Mouse (Mus musculus) heart, embryonic 16.5 days (tissue): ENCODE measurements around the gene Tmem59l. TPM values are rescaled to one million over a fixed set of nuclear protein-coding genes. Genes with fewer than 3 reads are reported as not detected.

ENCODE experiments used
- ATAC-seq: fragments of 200-750 bp; cut with Nextera tagmentation; replicated peaks from 2 replicates; pipeline ENCODE4 v1.8.0; 2017; ENCODE audit warnings: moderate number of reproducible peaks; ENCODE audit not compliant: insufficient read depth, low FRiP score; ENCODE audit errors: extremely low read depth
- H3K27ac ChIP-seq: fragments of 300-500 bp; sonication (generic); 2 replicates; pipeline ENCODE4 v1.5.1; 2014; ENCODE audit warnings: mild to moderate bottlenecking, low read length, control low read depth, moderate library complexity
- H3K27me3 ChIP-seq: fragments of 300-500 bp; sonication (generic); 2 replicates; pipeline ENCODE4 v1.6.1; 2014; ENCODE audit warnings: low read length, mixed read lengths; ENCODE audit not compliant: control insufficient read depth, insufficient read depth
- H3K36me3 ChIP-seq: fragments of 300-500 bp; sonication (generic); 2 replicates; pipeline ENCODE4 v1.6.1; 2014; ENCODE audit not compliant: control insufficient read depth, insufficient read depth
- H3K4me1 ChIP-seq: fragments of 300-500 bp; sonication (generic); 2 replicates; pipeline ENCODE4 v1.6.1; 2014; ENCODE audit warnings: low read length, mixed read lengths; ENCODE audit not compliant: control insufficient read depth, insufficient read depth
- H3K4me2 ChIP-seq: fragments of 300-500 bp; sonication (generic); 2 replicates; pipeline ENCODE4 v1.6.1; 2014; ENCODE audit warnings: low read depth, mild to moderate bottlenecking, control low read depth, low read length
- H3K4me3 ChIP-seq: fragments of 300-500 bp; sonication (generic); 2 replicates; pipeline ENCODE4 v1.5.1; 2014; ENCODE audit warnings: mild to moderate bottlenecking, control low read depth, low read length
- H3K9ac ChIP-seq: fragments of 300-500 bp; sonication (generic); 2 replicates; pipeline ENCODE4 v1.6.1; 2014; ENCODE audit warnings: low read length, control low read depth
- H3K9me3 ChIP-seq: fragments of 300-500 bp; sonication (generic); replicated peaks from 2 replicates; pipeline ENCODE4 v1.6.1; 2016; ENCODE audit warnings: low read length; ENCODE audit not compliant: control insufficient read depth
- WGBS: fragments of 180-500 bp; shearing (Covaris S2); extraction: QIAGEN DNeasy Blood & Tissue Kit; methylation state at CpG from one replicate; pipeline ENCODE4 v1.1.7; 2014; 5-methylcytosine and 5-hydroxymethylcytosine counted together
- polyA plus RNA-seq: library from polyadenylated mRNA; unstranded; fragments of >200 nt; fragmentation: Nextera tagmentation; extraction: Ambion mirVana; gene quantifications from 2 replicates; pipeline ENCODE4 v1.2.1, GENCODE M21; 2015

The Tmem59l gene
- polyA plus RNA-seq, 1 experiment from 2014 or later: 0.13 TPM

- H3K27me3 ChIP-seq: peaks cover 42% of the 10 kb centered on the region
Measured at GRCm38 (mm10) chr8:70481908-70482307, 5.2 kb downstream of the Tmem59l start.

GRCm38 (mm10) chr8:70477269-70477982 lies 9.7 kb downstream of the Tmem59l start:
- Histone ChIP-seq H3K9me3 (no peaks in the 10 kb centered on the region), H3K27me3 (peaks cover 8% of the 10 kb centered on the region), H3K4me1 (peaks cover 9% of the 10 kb centered on the region), H3K4me3 (peak overlapping the region; percentile 90), H3K9ac (no peak overlapping the region; the same call in 1 of the 2 replicates), H3K4me2 (peak overlapping the region; percentile 72), H3K36me3 (no peaks in the 10 kb centered on the region), H3K27ac (no peak overlapping the region)
- WGBS: 3% methylated on average over 18 of the region's 21 CpGs
- ATAC-seq: peak; percentile 21; the same call in 1 of the 2 replicates

More at GRCm38 (mm10) chr8:70481908-70482307, 5.2 kb downstream of the Tmem59l start:
- H3K4me1 ChIP-seq: peaks cover 6% of the 10 kb centered on the region
- no peak for ATAC-seq
- H3K27ac ChIP-seq: no peak overlapping the region
- H3K9ac ChIP-seq: no peak overlapping the region
- H3K4me3 ChIP-seq: no peak overlapping the region
- H3K9me3 ChIP-seq: no peaks in the 10 kb centered on the region
- WGBS: 70% methylated on average over 3 of the region's 3 CpGs
- no peak overlapping the region for H3K4me2 ChIP-seq
- H3K36me3 ChIP-seq: no peaks in the 10 kb centered on the region

- Histone ChIP-seq H3K9ac (peak within 1 kb of the TSS; percentile 95), H3K4me2 (peak within 1 kb of the TSS; percentile 72), H3K36me3 (no peaks in the 10 kb centered on the region), H3K4me1 (peaks cover 9% of the 10 kb centered on the region), H3K4me3 (peak within 1 kb of the TSS; percentile 90), H3K27me3 (peaks cover 3% of the 10 kb centered on the region), H3K27ac (peak within 1 kb of the TSS; percentile 36; the same call in 1 of the 2 replicates), H3K9me3 (no peaks in the 10 kb centered on the region)
- ATAC-seq: peak; percentile 93
- WGBS: under 1% methylated on average over 51 of the region's 53 CpGs
Measured at GRCm38 (mm10) chr8:70476333-70477268, 10.6 kb downstream of the Tmem59l start, which contains the start of gene Klhl26. TSS of gene Klhl26 (minus strand) at chr8:70476968.

- Histone ChIP-seq H3K4me3 (no peak overlapping the region), H3K4me1 (peaks cover 31% of the 10 kb centered on the region), H3K36me3 (no peaks in the 10 kb centered on the region), H3K27me3 (no peaks in the 10 kb centered on the region), H3K4me2 (no peak overlapping the region), H3K9me3 (no peaks in the 10 kb centered on the region), H3K27ac (no peak overlapping the region), H3K9ac (no peak overlapping the region)
- 93% methylated on average over 7 of the region's 7 CpGs for WGBS
- ATAC-seq: no peak
Measured at GRCm38 (mm10) chr8:70471856-70472255, 15.3 kb downstream of the Tmem59l start.

- no peak overlapping the region for H3K4me2 ChIP-seq
Measured at GRCm38 (mm10) chr8:70469938-70470337, 17.2 kb downstream of the Tmem59l start.

GRCm38 (mm10) chr8:70469295-70469916 lies 17.8 kb downstream of the Tmem59l start:
- no peak overlapping the region for H3K4me3 ChIP-seq
- no peak overlapping the region for H3K27ac ChIP-seq
- H3K9ac ChIP-seq: no peak overlapping the region
- H3K36me3 ChIP-seq: no peaks in the 10 kb centered on the region
- no peak overlapping the region for H3K4me2 ChIP-seq
- no peaks in the 10 kb centered on the region for H3K9me3 ChIP-seq
- peaks cover 28% of the 10 kb centered on the region for H3K4me1 ChIP-seq
- no peaks in the 10 kb centered on the region for H3K27me3 ChIP-seq
- ATAC-seq: peak; percentile 62
- 33% methylated on average over 10 of the region's 10 CpGs for WGBS

More at GRCm38 (mm10) chr8:70469938-70470337, 17.2 kb downstream of the Tmem59l start:
- H3K27me3 ChIP-seq: no peaks in the 10 kb centered on the region
- H3K27ac ChIP-seq: no peak overlapping the region
- ATAC-seq: no peak; the same call in 1 of the 2 replicates
- H3K9ac ChIP-seq: no peak overlapping the region
- no peak overlapping the region for H3K4me3 ChIP-seq
- WGBS: 29% methylated on average over 2 of the region's 2 CpGs
- H3K9me3 ChIP-seq: no peaks in the 10 kb centered on the region
- H3K36me3 ChIP-seq: no peaks in the 10 kb centered on the region
- H3K4me1 ChIP-seq: peaks cover 28% of the 10 kb centered on the region

GRCm38 (mm10) chr8:70468733-70469132 lies 18.4 kb downstream of the Tmem59l start:
- Histone ChIP-seq H3K4me2 (no peak overlapping the region), H3K4me3 (no peak overlapping the region), H3K27me3 (no peaks in the 10 kb centered on the region), H3K27ac (no peak overlapping the region), H3K9ac (no peak overlapping the region), H3K4me1 (peaks cover 28% of the 10 kb centered on the region), H3K9me3 (no peaks in the 10 kb centered on the region), H3K36me3 (no peaks in the 10 kb centered on the region)
- ATAC-seq: no peak
- 83% methylated on average over 4 of the region's 4 CpGs for WGBS

GRCm38 (mm10) chr8:70467907-70468306 lies 19.3 kb downstream of the Tmem59l start:
- H3K27me3 ChIP-seq: no peaks in the 10 kb centered on the region
- no peak overlapping the region for H3K9ac ChIP-seq
- H3K36me3 ChIP-seq: no peaks in the 10 kb centered on the region
- 37% methylated on average over 1 of the region's 1 CpGs for WGBS
- no peak overlapping the region for H3K4me3 ChIP-seq
- H3K27ac ChIP-seq: no peak overlapping the region
- ATAC-seq: no peak
- H3K9me3 ChIP-seq: no peaks in the 10 kb centered on the region
- H3K4me1 ChIP-seq: peaks cover 28% of the 10 kb centered on the region
- H3K4me2 ChIP-seq: no peak overlapping the region
